Mouse (Mus musculus) lung, adult 2 months (tissue): ENCODE data around the gene Atf6b. TPM values are rescaled to one million over a fixed set of nuclear protein-coding genes. Genes with fewer than 3 reads are reported as not detected.
A peak's percentile ranks its signal among the peaks of the same experiment; 100 is the strongest.

Experiments
- DNase-seq: peaks from one replicate; pipeline ENCODE4 v3.0.0; 2022
- H3K4me1 ChIP-seq: fragments of 200-500 bp; 2 replicates; pipeline ENCODE4 v1.6.1; 2011; ENCODE audit warnings: low read length; ENCODE audit not compliant: control insufficient read depth, insufficient read depth
- H3K4me3 ChIP-seq: fragments of 200-500 bp; replicated peaks from 2 replicates; pipeline ENCODE3; 2011; ENCODE audit warnings: low read depth, mild to moderate bottlenecking, control low read depth, low read length; ENCODE audit errors: extremely low read depth
- CTCF ChIP-seq: fragments of 200-500 bp; IDR thresholded peaks from 2 replicates; pipeline ENCODE4 v1.5.1; 2011; ENCODE audit warnings: mild to moderate bottlenecking, low read length, control low read depth; ENCODE audit not compliant: insufficient read depth
- POLR2A ChIP-seq: fragments of 200-500 bp; IDR thresholded peaks from 2 replicates; pipeline ENCODE4 v1.6.1; 2011; ENCODE audit warnings: low read depth, mild to moderate bottlenecking, control low read depth, low read length, borderline replicate concordance; ENCODE audit errors: extremely low read depth
- WGBS: fragments of 180-500 bp; shearing (Covaris S2); methylation state at CpG from one replicate; pipeline ENCODE4 v1.1.7; 2018; 5-methylcytosine and 5-hydroxymethylcytosine counted together
- polyA plus RNA-seq: library from polyadenylated mRNA; depleted of rRNA; stranded (reverse); fragments of >200 nt; gene quantifications from 2 replicates; pipeline ENCODE4 v1.2.3, GENCODE M21; 2012

Gene Atf6b
- polyA plus RNA-seq, 1 experiment = 81.8 TPM

GRCm38 (mm10) chr17:34660259-34660820, 13.4 kb downstream of the Atf6b start:
- 42% methylated on average over 11 of the region's 11 CpGs for WGBS
- Histone ChIP-seq H3K4me3 (peak overlapping the region; percentile 62), H3K4me1 (peaks cover 24% of the 10 kb centered on the region)
- DNase-seq = no peak
- no peak for TF ChIP-seq CTCF
- TF ChIP-seq POLR2A = peak; percentile 24; the same call in 1 of the 2 replicates

- 2% methylated on average over 19 of the region's 19 CpGs for WGBS
These were observed 14.2 kb downstream of the Atf6b start for GRCm38 (mm10) chr17:34661121-34661591.

GRCm38 (mm10) chr17:34662468-34662867, 15.5 kb downstream of the Atf6b start:
- DNase-seq = no peak
- WGBS = 67% methylated on average over 1 of the region's 1 CpGs
- H3K4me1 ChIP-seq = peaks cover 13% of the 10 kb centered on the region

More at GRCm38 (mm10) chr17:34661121-34661591, 14.2 kb downstream of the Atf6b start:
- Histone ChIP-seq H3K4me3 (peak overlapping the region; percentile 62), H3K4me1 (peaks cover 18% of the 10 kb centered on the region)
- TF ChIP-seq CTCF = no peak
- peak; percentile 75; the same call in 1 of the 2 replicates for TF ChIP-seq POLR2A
- DNase-seq = no peak

GRCm38 (mm10) chr17:34662978-34663377, 16.0 kb downstream of the Atf6b start:
- H3K4me3 ChIP-seq = no peak overlapping the region
- DNase-seq = no peak
- H3K4me1 ChIP-seq = peaks cover 13% of the 10 kb centered on the region
- no peak for TF ChIP-seq CTCF
- 87% methylated on average over 8 of the region's 8 CpGs for WGBS

More at GRCm38 (mm10) chr17:34662468-34662867, 15.5 kb downstream of the Atf6b start:
- TF ChIP-seq CTCF (no peak), POLR2A (no peak)
- H3K4me3 ChIP-seq = no peak overlapping the region

- no peak overlapping the region for H3K4me3 ChIP-seq
- H3K4me1 ChIP-seq = peaks cover 13% of the 10 kb centered on the region
- 60% methylated on average over 1 of the region's 1 CpGs for WGBS
- no peak for TF ChIP-seq CTCF
- TF ChIP-seq POLR2A = no peak
- DNase-seq = no peak
These were observed 16.6 kb downstream of the Atf6b start for GRCm38 (mm10) chr17:34663558-34663957.

GRCm38 (mm10) chr17:34664472-34664871, 17.5 kb downstream of the Atf6b start:
- TF ChIP-seq POLR2A (no peak), CTCF (no peak)
- no peak for DNase-seq
- 64% methylated on average over 7 of the region's 7 CpGs for WGBS
- Histone ChIP-seq H3K4me1 (peaks cover 10% of the 10 kb centered on the region), H3K4me3 (no peak overlapping the region)

GRCm38 (mm10) chr17:34670235-34670634, 23.3 kb downstream of the Atf6b start, which contains the start of gene Tnxb:
Gene Tnxb (plus strand): TSS chr17:34670535.
- TF ChIP-seq POLR2A = no peak
- no peak for TF ChIP-seq CTCF
- no peak for DNase-seq
- H3K4me1 ChIP-seq = peaks cover 17% of the 10 kb centered on the region
- H3K4me3 ChIP-seq = no peak within 1 kb of the TSS
- WGBS = 64% methylated on average over 7 of the region's 7 CpGs

- no peak for DNase-seq
- Histone ChIP-seq H3K4me1 (peaks cover 17% of the 10 kb centered on the region), H3K4me3 (peak overlapping the region; percentile 12)
- 32% methylated on average over 93 of the region's 93 CpGs for WGBS
- no peak for TF ChIP-seq POLR2A
- no peak for TF ChIP-seq CTCF
These were observed 24.5 kb downstream of the Atf6b start for GRCm38 (mm10) chr17:34671151-34672066.

- 41% methylated on average over 49 of the region's 49 CpGs for WGBS
- DNase-seq = no peak
- Histone ChIP-seq H3K4me3 (no peak overlapping the region), H3K4me1 (peaks cover 17% of the 10 kb centered on the region)
- TF ChIP-seq CTCF (no peak), POLR2A (no peak)
These were observed 25.4 kb downstream of the Atf6b start for GRCm38 (mm10) chr17:34672246-34672792.
